Mouse (Mus musculus): ENCODE measurements around the gene Mbd6.
A peak's percentile ranks its signal among the peaks of the same experiment; 100 is the strongest.

Gene Mbd6

DNA sequence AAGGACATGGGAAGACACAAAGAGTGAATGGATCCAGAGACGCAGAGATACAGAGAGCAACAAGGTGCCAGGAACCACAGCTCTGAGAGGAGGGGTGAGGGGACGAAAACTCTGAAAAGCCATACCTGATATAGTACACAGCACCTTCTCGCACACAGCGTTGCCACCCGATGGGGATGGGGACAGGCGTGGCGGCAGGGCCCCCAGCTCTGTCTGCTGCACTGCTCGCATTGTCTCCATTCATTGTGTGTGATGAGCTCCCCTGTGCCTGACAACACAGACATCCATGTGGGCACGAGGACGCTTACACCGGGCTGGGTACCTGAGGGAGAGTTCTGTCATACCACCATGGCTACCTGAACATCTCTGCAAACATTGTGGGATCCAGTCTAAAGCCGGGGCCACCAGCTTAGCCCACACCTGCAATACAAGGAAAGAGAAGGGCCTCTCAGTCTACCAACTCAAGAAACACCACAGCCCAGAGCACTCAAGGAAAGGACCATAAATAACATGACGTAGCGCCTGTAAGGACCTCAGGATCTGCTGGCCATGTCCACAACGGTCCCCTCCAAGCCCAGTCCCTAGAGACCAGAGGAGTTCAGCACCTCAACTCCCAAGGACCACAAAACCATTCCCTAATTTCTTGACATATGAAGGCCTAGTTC, 1.4 kb downstream of the Mbd6 start:
- DNase-seq: no peak

DNA sequence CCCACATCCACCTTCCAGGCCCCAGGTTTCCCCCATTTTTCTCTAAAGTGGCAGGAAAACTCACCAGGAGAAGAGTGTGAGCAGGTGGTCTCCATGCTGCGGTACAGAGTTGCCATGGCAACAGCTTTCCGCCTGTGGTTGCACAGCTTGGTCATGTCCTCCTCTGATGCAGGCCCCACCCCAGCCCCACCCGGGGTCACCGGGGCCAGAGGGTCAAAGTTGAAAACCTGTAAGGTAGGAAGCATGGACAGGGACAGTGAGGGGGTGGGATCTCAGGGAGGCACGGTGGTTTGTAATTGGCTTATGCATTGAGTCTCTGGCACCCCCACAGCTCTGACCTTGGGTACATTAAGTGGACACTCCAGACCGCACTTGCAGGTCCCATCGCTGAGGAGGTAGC, 2.1 kb downstream of the Mbd6 start:
- no peak for DNase-seq

DNA sequence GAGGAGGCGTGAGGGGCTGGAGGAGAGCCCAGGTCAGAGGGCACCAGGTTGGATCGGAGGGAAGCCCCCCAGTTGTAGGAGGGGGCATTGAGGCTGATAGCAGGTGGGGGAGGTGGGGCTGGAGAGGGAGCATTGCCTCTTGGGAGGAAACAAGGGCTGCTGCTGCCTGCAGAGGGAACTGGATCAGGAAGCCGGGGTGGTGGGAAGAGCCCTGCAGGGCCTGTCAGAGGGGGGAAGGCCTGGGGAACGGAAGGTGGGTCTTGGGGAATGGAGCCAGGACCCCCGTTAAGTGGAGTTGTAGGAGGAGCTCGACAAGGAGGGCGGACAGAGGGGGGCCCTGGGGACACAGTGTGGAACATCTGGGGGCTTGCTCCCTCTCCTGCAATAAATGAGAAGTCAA, 2.6 kb downstream of the Mbd6 start:
- DNase-seq: no peak

DNA sequence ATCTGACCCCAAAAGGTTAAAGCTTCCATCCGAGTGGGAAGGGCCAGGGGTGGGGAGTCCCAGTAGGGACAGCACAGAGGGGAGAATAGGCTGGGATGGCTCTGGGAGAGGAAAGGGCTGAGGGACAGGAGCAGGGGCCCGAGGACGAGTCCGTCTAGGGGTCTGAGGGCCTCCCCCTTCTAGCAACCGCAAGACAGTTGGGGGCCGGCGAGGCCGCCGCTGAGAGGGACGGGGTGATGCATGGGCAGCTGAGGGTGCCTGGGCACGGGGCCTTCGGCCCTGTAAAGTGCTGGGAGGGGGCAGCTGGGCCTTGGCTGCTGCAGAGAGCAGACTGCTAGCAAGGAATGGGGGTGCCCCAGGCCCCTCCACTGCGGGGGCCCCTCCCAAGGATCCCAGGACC, 3.2 kb downstream of the Mbd6 start:
- no peak for DNase-seq

DNA sequence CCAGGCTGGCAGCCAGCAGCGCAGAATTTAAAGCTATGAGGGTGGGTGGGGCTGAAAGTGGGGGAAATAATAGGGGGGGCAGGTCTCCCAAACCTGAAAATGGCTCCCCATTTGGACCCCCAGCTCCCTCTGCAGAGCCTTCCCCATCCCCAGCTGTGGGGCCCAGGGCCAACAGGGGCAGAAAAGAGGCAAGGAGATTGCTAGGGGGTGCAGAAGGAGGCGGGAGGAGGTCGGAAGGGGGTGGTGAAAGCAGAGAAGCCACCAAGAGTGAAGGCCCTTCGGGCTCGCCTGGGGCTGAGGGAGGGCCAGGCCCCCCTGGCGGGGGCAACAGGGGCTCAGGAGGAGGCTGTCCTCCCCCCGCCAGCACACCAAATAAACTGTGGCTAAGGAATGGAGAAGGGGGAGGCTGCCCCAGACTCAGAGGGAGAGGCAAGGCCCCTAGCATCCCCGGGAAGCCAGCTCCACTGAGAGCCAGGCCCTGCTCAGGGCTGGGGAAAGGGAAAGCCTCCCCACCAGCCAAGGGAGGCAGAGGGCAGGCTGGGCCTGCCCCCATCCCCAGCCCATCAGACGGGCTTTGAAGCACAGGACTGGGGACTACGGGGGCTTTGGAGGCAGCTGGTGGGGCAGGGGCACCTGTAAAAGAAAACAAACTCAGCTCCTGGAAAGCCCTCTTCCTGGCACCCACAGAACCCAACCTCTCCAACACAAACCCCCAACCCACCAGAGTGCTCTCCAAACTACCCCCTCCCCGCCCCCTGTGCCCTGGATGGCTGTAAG, 3.9 kb downstream of the Mbd6 start:
- no peak for DNase-seq

DNA sequence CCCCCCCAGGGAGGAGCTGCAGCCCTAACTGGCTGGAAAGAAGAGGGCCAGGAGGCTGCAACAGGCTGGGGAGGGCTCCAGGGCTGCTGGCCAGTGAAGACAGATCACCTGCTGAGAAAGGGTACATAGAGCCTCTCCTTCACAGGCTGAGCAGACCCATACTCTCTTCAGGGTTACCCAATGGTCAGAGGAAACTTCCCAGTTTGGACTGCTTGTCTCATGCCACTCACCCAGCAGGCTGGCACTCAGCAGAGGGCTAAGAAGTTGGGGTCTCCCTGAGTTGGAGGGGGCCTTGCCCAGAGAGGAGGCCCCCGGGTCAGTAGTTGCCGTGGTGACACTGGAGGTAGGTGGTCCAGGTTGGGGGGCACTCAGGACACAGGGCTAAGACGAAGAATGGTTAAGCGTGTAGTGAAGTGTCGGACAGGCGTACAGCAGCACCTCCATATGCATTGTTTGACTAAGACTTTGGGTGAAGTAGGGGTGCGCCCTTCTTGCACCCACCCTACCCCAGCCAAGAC, 4.7 kb downstream of the Mbd6 start:
- no peak for DNase-seq

DNA sequence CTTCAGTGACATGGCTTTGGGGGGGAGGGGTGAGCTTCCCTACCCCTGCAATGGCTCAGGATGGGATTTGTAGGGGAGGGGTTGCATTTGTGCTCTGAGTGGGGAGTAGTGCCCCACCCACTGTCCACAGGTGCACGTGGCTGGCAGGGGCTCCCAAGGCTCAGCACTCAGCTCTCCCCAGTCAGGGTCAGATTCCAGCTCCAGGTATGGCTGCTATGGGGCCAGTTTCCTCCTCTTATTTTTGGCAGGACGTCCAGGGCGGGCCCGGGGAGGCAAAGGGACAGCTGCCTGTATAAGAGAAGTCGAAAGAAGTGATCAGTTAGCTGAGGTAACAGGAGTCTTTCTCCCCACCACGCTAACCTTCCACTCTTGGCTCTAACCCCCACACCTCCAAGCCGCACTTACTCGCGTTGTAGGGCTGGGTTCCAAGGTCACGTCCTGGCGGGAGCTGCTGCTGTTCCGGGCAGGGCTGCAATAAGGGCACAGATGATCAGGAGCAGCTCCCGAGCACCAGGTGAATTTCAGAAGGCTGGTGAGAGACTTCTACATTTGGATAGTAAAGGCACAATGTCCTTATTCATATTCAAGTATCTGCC, 6.1 kb downstream of the Mbd6 start:
- DNase-seq: no peak

DNA sequence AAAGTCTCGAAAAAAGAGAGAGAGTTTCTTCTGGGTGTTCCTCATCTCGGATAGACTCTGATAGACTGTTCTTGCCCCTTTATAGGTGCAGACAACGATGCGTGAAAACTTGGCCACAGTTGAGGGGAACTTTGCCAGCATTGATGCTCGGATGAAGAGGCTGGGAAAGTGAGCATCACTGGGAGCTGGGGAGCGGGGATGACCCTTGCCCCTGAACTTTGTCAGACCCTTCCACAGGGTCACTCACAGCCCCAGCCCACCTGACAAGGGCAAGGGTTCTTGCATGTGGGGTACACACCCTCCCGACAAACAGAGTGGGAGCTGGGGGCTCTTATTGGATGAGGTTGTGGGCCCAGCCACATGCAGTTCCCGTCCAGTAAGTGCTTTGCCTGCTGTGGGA, 7.5 kb downstream of the Mbd6 start:
- DNase-seq: no peak

DNA sequence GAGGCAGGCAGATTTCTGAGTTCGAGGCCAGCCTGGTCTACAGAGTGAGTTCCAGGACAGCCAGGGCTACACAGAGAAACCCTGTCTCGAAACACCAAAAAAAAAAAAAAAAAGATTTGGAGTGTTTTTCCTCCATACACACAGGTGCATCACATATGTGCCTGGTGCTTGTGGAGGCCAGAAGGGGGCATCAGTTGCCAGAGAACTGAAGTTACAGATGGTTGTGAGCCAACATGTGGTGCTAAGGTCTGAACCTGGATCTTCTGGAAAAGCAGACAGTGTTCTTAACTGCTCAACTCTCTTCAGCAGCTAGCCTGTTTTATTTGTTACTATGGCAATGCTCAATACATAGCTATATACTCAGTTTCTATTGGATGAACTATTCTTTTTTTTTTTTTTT, 9.1 kb downstream of the Mbd6 start:
- no peak for DNase-seq

DNA sequence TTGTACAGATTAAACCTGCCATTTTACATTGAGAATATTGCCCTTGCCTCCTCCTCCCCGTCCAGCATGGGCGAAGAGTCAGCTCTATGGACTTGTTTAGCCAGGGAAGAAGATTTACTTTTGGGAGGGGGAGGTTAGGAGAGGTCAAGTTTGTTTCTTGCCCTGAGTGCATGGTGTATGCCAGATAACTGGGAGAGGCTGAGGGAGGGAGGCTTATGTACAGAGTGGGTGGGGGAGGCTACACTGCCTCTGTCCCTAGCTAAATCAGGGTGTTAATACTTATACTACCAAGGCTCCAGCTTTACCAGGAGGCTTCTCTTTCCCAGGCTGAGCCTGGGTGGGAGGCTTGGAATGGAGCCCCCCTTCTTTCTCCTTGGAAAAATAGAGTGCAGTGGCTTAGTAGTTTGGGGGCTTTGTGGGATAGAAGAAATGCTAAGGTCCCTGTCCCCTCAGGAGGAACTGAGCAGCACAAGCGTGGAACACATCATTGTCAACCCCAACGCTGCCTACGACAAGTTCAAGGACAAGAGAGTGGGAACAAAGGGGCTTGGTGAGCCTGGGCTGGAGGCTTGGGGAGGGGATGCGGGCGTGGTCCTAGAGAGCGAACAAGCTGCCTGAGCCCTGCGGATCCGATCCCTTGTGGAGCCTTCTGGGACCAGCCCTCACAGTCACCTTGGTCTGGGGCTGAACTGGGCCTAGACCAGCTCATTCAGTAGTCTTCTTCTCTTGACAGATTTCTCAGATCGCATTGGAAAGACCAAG, 14.4 kb downstream of the Mbd6 start:
- no peak for DNase-seq

DNA sequence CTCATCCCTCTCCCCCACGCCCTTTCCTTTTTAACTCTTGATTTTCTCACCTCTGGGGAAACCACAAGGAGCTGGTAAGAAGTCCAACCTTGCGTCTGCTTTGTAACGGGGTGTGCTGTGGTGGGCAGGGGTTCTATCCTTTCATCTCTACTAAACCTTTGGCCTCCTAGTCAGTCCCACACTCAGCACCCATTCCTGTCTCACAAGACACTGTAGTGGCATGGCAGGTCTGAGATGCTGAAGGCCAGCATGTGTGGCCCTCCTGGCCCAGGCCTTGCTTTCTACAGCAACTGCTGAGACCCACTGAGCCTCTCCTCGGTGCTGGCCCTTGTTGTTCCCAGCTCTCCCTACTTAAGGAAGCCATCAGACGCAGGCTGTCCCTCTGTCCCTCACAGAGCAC, 16.4 kb downstream of the Mbd6 start:
- no peak for DNase-seq

DNA sequence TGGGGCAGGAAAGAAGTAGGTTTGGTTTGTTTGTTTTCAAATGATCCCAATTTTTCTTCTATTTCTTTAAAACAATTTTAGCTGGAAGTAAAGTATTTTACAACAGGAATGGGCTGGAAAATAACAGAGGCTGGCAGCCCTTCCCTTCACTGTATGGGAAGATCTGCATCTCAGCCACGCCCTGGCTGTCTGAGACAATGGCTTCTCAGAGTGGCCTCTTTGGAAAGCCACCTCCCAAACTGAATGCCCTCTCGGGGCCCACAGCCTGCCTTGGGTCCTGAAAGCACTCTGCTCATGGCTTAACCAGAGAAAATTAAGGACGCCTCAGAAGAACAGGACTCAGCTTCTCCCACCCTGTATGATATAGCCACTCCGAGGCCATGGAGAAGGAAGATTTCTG, 18.9 kb downstream of the Mbd6 start:
- DNase-seq: no peak

DNA sequence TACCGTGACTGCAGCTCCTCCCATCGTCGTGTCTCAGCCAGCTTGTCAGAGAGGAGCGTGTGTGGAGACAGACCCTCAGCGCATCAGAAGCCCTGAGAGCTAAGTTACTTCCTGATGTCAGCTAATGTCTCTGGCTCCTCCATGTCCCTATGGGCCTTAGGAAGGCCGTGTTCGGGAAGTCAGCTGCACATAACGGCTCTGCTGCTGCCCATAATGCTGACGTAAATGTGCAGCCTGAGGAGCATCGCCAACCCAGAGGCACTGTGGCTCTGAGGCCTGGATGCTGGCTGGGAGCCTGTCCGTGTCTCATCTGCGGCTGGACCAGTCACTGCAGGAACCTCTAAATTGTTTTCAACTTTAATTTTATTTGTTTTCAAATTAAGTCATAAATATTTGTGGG, 19.8 kb downstream of the Mbd6 start:
- DNase-seq: no peak

DNA sequence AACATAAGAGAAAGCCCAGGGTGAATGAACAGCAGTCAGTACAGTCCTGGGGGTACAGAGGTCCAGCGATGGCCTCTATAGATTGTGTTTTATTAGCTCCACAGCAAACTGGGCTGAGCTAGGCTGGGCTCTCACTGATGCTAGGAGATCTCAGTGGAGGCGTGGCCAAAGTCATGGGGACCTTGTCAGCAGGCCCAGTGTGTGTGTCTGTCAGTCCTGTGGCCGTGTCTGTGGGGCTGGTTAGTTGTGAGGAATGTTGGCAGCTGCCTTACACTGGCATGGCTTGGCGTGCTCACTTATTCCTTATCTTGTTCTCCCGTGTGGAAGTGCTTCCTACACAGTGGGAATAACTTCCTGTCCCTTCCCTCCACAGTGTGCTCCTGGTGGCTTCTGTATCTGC, 20.4 kb downstream of the Mbd6 start:
- no peak for DNase-seq

DNA sequence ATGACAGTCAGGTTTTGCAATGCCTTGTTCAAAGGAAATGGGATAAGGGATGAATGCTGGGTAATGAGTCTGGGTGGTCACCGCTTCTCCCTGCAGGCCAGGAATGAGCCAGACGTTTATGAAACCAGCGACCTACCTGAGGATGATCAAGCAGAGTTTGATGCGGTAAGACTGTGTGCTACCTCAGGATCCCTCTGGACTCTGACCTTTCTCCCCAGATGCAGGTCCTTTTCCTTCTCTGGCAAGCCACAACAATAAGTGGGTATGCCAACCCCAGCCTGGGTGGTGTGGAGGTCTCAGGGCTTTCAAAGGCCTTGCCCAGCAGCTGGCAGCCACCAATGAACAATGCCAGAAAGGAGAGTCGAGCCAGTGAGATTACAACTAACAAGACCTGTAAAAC, 21.5 kb downstream of the Mbd6 start:
- no peak for DNase-seq

DNA sequence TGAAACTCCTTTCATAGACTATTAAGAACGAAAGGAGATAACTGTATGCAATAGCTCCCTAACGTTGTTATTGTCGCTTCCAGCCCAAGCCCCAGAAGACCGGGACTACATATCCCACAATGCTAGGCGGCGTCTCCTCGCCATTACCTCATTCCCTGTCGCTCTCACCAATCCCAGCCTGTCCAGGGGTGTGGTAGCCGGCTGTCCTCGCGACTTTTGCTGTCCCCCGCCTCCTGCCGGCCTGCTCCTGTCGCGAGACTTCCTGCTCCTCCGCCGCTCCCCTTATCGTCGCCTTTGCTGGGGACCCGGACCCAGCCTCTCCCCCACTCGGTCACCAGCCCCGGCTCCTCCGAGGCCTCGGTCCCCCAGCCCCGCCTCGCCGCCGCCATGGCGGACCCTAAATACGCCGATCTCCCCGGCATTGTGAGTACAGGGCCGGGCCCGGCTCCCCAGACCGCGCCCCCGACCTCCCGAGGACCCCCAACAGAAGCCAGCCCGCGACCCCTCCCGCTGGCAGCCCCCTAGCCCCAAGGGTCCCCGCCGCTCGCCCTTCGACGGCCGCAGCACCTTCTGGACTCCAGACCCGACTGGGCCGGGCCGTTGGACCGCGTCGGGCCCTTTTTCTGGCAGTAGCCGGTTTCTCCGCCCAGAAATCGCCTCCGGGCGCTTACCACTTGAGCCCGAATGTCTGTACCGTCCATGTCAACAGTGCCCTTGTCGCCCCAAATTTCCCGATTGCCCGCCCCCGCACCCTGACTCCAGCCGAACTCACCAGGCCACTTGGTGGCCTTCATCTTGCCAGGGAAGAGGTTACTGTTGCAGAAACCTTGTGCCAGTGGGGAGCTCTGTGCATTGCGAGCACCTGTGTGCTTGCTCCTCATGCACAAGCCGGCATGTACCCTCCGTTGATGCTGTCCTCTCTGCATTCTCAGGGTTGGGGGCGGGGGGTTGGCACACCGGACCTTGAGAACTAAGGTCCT, 22.4 kb downstream of the Mbd6 start, which contains the start of gene Dctn2:
Dctn2 (plus strand) TSS at position 257 of the 980 bp plus-strand sequence.
- DNase-seq: peak; percentile 91

DNA sequence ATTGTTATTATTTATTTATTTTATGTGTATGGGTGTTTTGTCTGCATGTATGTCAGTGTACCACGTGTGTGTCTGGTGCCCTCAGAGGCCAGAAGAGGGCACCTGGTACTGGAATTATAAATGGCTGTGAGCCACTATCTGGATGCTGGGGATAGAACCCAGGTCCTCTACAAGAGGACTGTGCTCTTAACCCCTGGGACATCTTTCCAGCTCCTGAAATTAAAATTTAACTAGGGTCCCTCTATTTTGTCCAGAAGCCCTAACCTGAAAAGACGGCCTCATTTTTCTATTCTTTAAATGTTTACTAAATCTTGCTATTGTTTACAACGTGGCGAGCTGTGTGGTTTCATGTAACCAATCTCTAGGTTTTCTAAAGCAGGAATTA, 23.1 kb downstream of the Mbd6 start:
- no peak for DNase-seq

DNA sequence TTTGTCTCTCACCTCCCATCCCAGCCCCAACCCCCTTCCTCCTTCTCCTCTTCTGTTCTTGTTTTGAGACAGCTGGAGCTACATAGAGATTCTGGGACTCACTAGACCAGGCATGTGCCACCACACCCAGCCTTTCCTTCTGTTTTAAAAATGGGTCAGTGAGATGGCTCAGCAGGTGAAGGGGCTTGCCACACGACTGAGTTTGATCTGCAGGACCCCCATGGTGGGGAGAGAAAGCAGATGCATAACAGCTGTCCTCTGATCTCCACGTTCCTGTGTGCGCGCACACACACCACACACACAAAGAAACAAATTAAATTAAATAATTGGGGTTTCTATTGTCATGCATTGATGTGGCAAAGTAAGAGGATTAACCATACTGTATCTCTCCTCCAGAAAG, 23.8 kb downstream of the Mbd6 start:
- no peak for DNase-seq

DNA sequence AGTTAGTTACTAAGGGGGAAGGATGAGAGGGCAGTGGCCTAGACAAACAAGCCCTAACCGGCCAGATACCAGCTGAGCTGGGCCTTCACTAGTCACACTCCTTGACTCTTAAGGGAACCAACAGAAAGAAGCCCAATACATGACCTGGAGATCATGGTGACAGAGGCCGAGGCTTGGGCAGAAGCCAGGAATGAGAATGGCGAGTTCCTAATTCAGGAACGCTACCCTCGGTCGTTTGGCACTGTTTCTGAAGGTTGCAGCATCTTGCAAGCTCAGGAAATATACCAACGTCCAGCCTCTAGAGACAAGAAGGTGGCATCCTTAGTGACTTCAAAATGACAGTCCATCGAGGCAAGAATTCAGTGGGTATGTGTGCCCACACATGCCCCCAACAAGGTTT, 24.5 kb downstream of the Mbd6 start:
- no peak for DNase-seq

DNA sequence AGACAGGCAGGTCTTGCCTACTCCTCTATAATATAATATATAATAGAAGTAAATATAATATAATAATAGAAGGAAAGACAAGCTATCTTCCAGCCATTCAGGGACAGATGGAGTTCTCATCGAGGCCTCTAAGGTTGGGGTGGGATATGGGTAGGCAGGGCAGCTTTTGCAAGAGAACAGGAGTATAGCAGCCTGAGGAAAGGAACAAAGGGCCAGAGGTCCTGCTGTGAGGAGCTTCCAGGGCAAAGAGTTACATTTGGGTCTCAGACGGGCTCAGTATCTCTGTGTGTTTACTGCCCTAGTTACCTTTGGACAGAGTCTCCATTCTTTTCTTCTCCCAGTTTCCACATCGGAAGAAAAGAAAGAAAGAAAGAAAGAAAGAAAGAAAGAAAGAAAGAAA, 25.2 kb downstream of the Mbd6 start:
- DNase-seq: no peak

DNA sequence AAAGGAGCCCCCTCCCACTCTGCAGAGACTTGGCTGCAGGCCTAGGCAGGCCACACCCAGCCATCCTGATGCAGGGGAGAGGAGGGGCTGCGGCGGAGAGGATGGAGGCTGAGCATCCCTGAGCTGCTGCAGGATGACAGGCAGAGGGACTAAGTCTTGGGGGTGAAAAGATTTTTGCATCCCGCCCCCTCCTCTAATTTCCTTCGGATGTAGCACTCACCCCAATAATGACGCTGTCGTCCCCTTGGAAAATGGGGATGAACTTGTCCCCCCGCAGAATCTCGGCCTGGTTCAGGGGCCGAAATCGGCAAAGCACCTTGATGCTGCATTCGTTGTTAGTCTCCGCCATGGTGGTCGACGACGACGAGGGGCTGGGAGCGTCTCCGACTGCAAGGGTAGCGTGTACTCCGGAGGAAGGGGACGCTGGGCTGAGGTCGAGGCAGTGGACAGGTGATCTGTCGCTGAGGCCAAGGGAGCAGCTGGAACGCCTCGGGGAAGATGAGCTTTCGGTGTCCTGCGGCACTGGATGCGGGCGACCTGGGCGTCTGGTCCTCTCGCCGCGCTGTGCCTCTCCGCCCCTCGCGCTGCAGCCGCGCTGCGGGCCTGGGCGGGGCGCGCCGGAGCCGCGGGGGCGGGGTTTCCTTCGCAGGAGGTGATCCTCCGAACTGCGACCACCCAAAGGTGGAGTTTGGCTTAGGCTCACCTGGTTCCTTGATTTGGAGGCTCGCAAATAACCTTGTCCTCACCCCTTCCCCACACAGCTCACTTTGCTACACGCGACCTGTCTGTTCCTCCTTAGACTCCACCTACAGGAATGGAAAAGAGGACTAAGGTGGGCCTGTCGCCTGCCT, 26.0 kb downstream of the Mbd6 start, which contains the start of gene Kif5a:
Kif5a (minus strand) TSS at position 801 of the 851 bp plus-strand sequence.
- DNase-seq: peak; percentile 77
